Mouse (Mus musculus) testis, adult 2 months (tissue): ENCODE data around the gene Zfhx3.

Source experiments
- CTCF ChIP-seq: fragments of 200-500 bp; IDR thresholded peaks from 2 replicates; pipeline ENCODE4 v1.5.1; 2012; ENCODE audit warnings: low read depth, mild to moderate bottlenecking, inconsistent platforms, low read length, moderate library complexity; ENCODE audit not compliant: control insufficient read depth, insufficient read depth, insufficient replicate concordance
- POLR2A ChIP-seq: fragments of 200-500 bp; IDR thresholded peaks from 2 replicates; pipeline ENCODE4 v1.6.1; 2012; ENCODE audit warnings: low read depth, mild to moderate bottlenecking, inconsistent platforms, low read length, moderate library complexity; ENCODE audit not compliant: control insufficient read depth

- no peak for TF ChIP-seq POLR2A
- TF ChIP-seq CTCF: no peak
Observed at GRCm38 (mm10) chr8:108977693-108978361, 1035.4 kb downstream of the Zfhx3 start.
